Mouse (Mus musculus) bone marrow, adult 2 months (tissue): Measurements from ENCODE around the gene Gprin1. TPM values are rescaled to one million over a fixed set of nuclear protein-coding genes. Genes with fewer than 3 reads are reported as not detected.
"Not testable (repeated sequence)": the region's sequence is repeated elsewhere in the genome, so short reads cannot be mapped to it uniquely, and the experiment has no call there.

Experiments used
- H3K27ac ChIP-seq: fragments of 200-500 bp; 2 replicates; pipeline ENCODE4 v1.5.1; 2012; ENCODE audit warnings: low read depth, mild to moderate bottlenecking, control low read depth, inconsistent platforms, low read length; ENCODE audit not compliant: control insufficient read depth, poor library complexity, insufficient read depth
- H3K4me1 ChIP-seq: fragments of 200-500 bp; 2 replicates; pipeline ENCODE4 v1.6.1; 2011; ENCODE audit warnings: low read length; ENCODE audit not compliant: control insufficient read depth, insufficient read depth
- H3K4me3 ChIP-seq: fragments of 200-500 bp; replicated peaks from 2 replicates; pipeline ENCODE3; 2011; ENCODE audit warnings: mild to moderate bottlenecking, low read depth, low read length, control low read depth; ENCODE audit not compliant: control insufficient read depth
- CTCF ChIP-seq: fragments of 200-500 bp; IDR thresholded peaks from 2 replicates; pipeline ENCODE4 v1.5.1; 2011; ENCODE audit warnings: low read length, control low read depth; ENCODE audit not compliant: control insufficient read depth, insufficient read depth
- POLR2A ChIP-seq: fragments of 200-500 bp; IDR thresholded peaks from 2 replicates; pipeline ENCODE4 v1.6.1; 2011; ENCODE audit warnings: low read depth, mild to moderate bottlenecking, control low read depth, low read length, borderline replicate concordance; ENCODE audit not compliant: control insufficient read depth
- WGBS: fragments of 180-500 bp; shearing (Covaris S2); methylation state at CpG from one replicate; pipeline ENCODE4 v1.1.7; 2018; 5-methylcytosine and 5-hydroxymethylcytosine counted together
- polyA plus RNA-seq: library from polyadenylated mRNA; stranded (reverse); fragments of >200 nt; gene quantifications from 2 replicates; pipeline ENCODE4 v1.2.4, GENCODE M21; 2011; ENCODE audit warnings: low replicate concordance; ENCODE audit not compliant: missing spikeins, insufficient read depth, insufficient read length

Gene Gprin1
- polyA plus RNA-seq, 1 experiment, result not detected

- TF ChIP-seq POLR2A (no peak), CTCF (no peak)
- 3% methylated on average over 38 of the region's 38 CpGs for WGBS
- Histone ChIP-seq H3K4me1 (no peaks in the 10 kb centered on the region), H3K4me3 (peak overlapping the region; percentile 68), H3K27ac (no peak overlapping the region; the same call in 1 of the 2 replicates)
Observed at GRCm38 (mm10) chr13:54789561-54790397, 40.1 kb upstream of the Gprin1 start.

- peak within 1 kb of the TSS; percentile 68 for H3K4me3 ChIP-seq
- H3K4me1 ChIP-seq, result no peaks in the 10 kb centered on the region
- under 1% methylated on average over 49 of the region's 49 CpGs for WGBS
- no peak within 1 kb of the TSS; the same call in 1 of the 2 replicates for H3K27ac ChIP-seq
- TF ChIP-seq CTCF (no peak), POLR2A (0 out of 2 replicates have a peak, but pooled peaks have one; percentile 15)
Observed at GRCm38 (mm10) chr13:54788740-54789560, 39.3 kb upstream of the Gprin1 start, which contains the start of gene Tspan17. TSS of gene Tspan17 (plus strand) at chr13:54789377.

GRCm38 (mm10) chr13:54787591-54787990 is 37.9 kb upstream of the Gprin1 start:
- 46% methylated on average over 2 of the region's 2 CpGs for WGBS
- H3K27ac ChIP-seq, H3K4me3 ChIP-seq, H3K4me1 ChIP-seq: not testable (repeated sequence)

GRCm38 (mm10) chr13:54783698-54784097 is 34.0 kb upstream of the Gprin1 start, which contains the start of gene Eif4e1b:
TSS of gene Eif4e1b (plus strand) at chr13:54783998.
- no peak within 1 kb of the TSS for H3K4me3 ChIP-seq
- H3K27ac ChIP-seq, result no peak within 1 kb of the TSS
- TF ChIP-seq CTCF (no peak), POLR2A (no peak)
- WGBS, result 75% methylated on average over 4 of the region's 4 CpGs
- no peaks in the 10 kb centered on the region for H3K4me1 ChIP-seq

GRCm38 (mm10) chr13:54783235-54783634 is 33.6 kb upstream of the Gprin1 start:
- no peak for TF ChIP-seq POLR2A
- no peak for TF ChIP-seq CTCF
- no peaks in the 10 kb centered on the region for H3K4me1 ChIP-seq
- no peak overlapping the region for H3K4me3 ChIP-seq
- no peak overlapping the region for H3K27ac ChIP-seq
- WGBS, result 50% methylated on average over 2 of the region's 2 CpGs

GRCm38 (mm10) chr13:54781086-54781485 is 31.4 kb upstream of the Gprin1 start:
- WGBS, result 76% methylated on average over 3 of the region's 3 CpGs
- Histone ChIP-seq H3K27ac (no peak overlapping the region), H3K4me3 (no peak overlapping the region), H3K4me1 (no peaks in the 10 kb centered on the region)
- no peak for TF ChIP-seq POLR2A
- no peak for TF ChIP-seq CTCF

- TF ChIP-seq POLR2A (no peak), CTCF (no peak)
- Histone ChIP-seq H3K27ac (no peak overlapping the region), H3K4me1 (no peaks in the 10 kb centered on the region), H3K4me3 (no peak overlapping the region)
- WGBS, result 68% methylated on average over 3 of the region's 3 CpGs
Observed at GRCm38 (mm10) chr13:54780592-54780991, 30.9 kb upstream of the Gprin1 start.

- Histone ChIP-seq H3K4me1 (no peaks in the 10 kb centered on the region), H3K4me3 (no peak overlapping the region), H3K27ac (no peak overlapping the region)
- 73% methylated on average over 4 of the region's 4 CpGs for WGBS
- TF ChIP-seq CTCF (no peak), POLR2A (no peak)
Observed at GRCm38 (mm10) chr13:54767012-54767411, 17.3 kb upstream of the Gprin1 start.
